Mouse (Mus musculus): Measurements from ENCODE around the gene Vat1l. TPM values are rescaled to one million over a fixed set of nuclear protein-coding genes. Genes with fewer than 3 reads are reported as not detected.

Vat1l gene
- total and polyA plus RNA-seq, 2 experiments, result not detected

DNA sequence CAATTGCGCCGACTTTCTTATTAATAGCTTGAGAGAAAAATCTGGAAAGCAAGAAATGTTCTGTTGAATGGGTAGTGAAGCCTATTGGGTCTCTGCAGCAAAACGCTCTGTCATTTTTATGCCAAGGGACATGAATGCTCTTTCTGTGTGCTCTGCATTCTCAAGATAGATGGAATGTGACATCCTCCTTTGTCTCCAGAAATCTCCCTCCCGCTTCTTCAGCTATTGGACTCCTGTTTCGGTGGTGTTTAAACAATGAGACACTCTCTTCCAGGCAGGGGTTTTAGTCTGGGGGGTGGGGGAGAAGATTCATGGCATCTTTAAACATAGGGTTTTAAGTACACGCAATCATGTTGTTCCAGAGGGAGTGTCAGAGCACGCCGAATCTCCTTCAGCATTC lies 130.3 kb downstream of the Vat1l start:
- Histone ChIP-seq H3K4me3 (ENCODE audit: insufficient read depth, low read depth, low read length) (no peak overlapping the region), H3K27ac (replicated peaks; ENCODE audit: insufficient read depth, low read depth, low read length) (no peak overlapping the region), H3K9ac (ENCODE audit: low read depth, low read length) (no peak overlapping the region), H3K27me3 (ENCODE audit: control insufficient read depth, insufficient read depth, low read length) (no peaks in the 10 kb centered on the region), H3K79me2 (ENCODE audit: control insufficient read depth, insufficient read depth, low read length) (no peaks in the 10 kb centered on the region), H3K36me3 (ENCODE audit: control insufficient read depth, insufficient read depth, low read length) (no peaks in the 10 kb centered on the region), H3K4me1 (ENCODE audit: control insufficient read depth, insufficient read depth, low read length) (no peaks in the 10 kb centered on the region)
- DNase-seq (ENCODE audit: extremely low read depth, low read depth, low spot score), result no peak
- WGBS, result 87% methylated on average over 8 of the region's 8 CpGs
- TF ChIP-seq CTCF (IDR thresholded peaks at IDR 0.05; ENCODE audit: low read depth, low read length), result no peak
- TF ChIP-seq POLR2A (IDR thresholded peaks at IDR 0.05; ENCODE audit: extremely low read depth, insufficient read depth, low read length), result no peak

DNA sequence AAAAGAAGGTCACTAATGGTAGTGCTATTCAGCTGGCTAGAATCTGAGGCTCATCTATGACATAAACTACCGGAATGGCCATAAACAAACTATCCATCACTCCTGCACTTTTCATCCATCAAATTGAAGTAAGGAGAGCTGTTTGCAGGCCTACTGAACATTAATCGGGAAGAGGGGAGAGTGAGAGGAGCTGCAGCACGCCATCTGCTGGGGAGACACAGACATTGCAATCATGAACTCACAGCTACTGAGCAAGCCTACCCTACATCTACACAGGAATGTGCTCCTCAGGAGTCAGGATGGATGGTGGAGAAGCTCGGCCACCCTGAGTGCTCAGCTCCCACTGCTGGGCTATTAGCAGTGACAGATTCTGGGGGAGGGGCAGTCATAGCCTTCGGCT lies 136.9 kb downstream of the Vat1l start:
- Histone ChIP-seq H3K4me3 (ENCODE audit: insufficient read depth, low read depth, low read length) (no peak overlapping the region), H3K79me2 (ENCODE audit: control insufficient read depth, insufficient read depth, low read length) (no peaks in the 10 kb centered on the region), H3K27me3 (ENCODE audit: control insufficient read depth, insufficient read depth, low read length) (no peaks in the 10 kb centered on the region), H3K27ac (replicated peaks; ENCODE audit: insufficient read depth, low read depth, low read length) (no peak overlapping the region), H3K4me1 (ENCODE audit: control insufficient read depth, insufficient read depth, low read length) (no peaks in the 10 kb centered on the region), H3K9ac (ENCODE audit: low read depth, low read length) (no peak overlapping the region), H3K36me3 (ENCODE audit: control insufficient read depth, insufficient read depth, low read length) (no peaks in the 10 kb centered on the region)
- TF ChIP-seq POLR2A (IDR thresholded peaks at IDR 0.05; ENCODE audit: extremely low read depth, insufficient read depth, low read length) (no peak), CTCF (IDR thresholded peaks at IDR 0.05; ENCODE audit: low read depth, low read length) (peak; percentile 36; the same call in 1 of the 2 replicates)
- no peak for DNase-seq (ENCODE audit: extremely low read depth, low read depth, low spot score)
- 62% methylated on average over 5 of the region's 5 CpGs for WGBS

DNA sequence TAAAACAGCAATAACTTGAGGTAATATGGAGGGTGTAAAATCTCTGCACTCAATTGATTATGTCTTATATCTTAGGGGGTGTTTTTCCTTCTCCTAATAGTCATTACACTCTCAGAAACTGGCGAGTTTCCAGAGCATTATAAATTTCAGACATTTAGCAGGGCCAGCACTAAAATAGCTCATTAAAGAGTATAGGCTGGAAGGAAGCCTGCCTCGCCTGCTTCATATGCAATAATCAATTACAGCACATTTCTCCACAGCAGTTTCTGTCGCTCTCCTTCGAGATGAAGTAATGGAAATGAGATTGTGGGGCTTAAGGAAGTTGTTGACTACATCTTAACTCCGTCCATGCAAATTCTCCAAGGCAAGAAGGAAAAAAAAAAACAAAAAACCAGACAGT lies 139.4 kb downstream of the Vat1l start:
- DNase-seq (ENCODE audit: extremely low read depth, low read depth, low spot score), result no peak

DNA sequence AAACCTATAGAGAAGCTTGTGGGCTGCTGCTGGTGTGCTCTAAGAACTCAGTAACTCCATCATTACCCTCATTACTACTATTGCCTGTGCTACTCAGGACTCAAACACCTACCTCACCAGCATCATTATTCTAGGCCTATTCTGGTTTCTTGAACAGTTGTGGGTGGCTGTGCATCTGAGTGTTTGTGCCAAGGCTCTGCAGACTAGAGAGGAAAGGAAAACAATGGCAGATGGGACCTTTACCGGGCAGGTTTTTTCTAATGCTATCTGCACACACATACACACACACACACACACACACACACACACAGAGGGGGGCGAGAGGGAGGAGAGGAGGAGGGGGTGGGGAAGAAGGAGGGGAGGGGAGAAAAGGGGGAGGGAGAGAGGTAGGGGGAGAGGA lies 140.6 kb downstream of the Vat1l start:
- Histone ChIP-seq H3K36me3 (ENCODE audit: control insufficient read depth, insufficient read depth, low read length) (no peaks in the 10 kb centered on the region), H3K4me3 (ENCODE audit: insufficient read depth, low read depth, low read length) (no peak overlapping the region), H3K9ac (ENCODE audit: low read depth, low read length) (no peak overlapping the region), H3K4me1 (ENCODE audit: control insufficient read depth, insufficient read depth, low read length) (no peaks in the 10 kb centered on the region), H3K27ac (replicated peaks; ENCODE audit: insufficient read depth, low read depth, low read length) (no peak overlapping the region), H3K79me2 (ENCODE audit: control insufficient read depth, insufficient read depth, low read length) (no peaks in the 10 kb centered on the region), H3K27me3 (ENCODE audit: control insufficient read depth, insufficient read depth, low read length) (no peaks in the 10 kb centered on the region)
- no peak for DNase-seq (ENCODE audit: extremely low read depth, low read depth, low spot score)
- no peak for TF ChIP-seq CTCF (IDR thresholded peaks at IDR 0.05; ENCODE audit: low read depth, low read length)
- no peak for TF ChIP-seq POLR2A (IDR thresholded peaks at IDR 0.05; ENCODE audit: extremely low read depth, insufficient read depth, low read length)
- WGBS, result 82% methylated on average over 2 of the region's 2 CpGs

More for the DNA sequence above, 139.4 kb downstream of the Vat1l start:
- no peak overlapping the region for H3K9ac ChIP-seq (ENCODE audit: low read depth, low read length)
- 69% methylated on average over 5 of the region's 5 CpGs for WGBS
- H3K79me2 ChIP-seq (ENCODE audit: control insufficient read depth, insufficient read depth, low read length), result no peaks in the 10 kb centered on the region
- H3K4me1 ChIP-seq (ENCODE audit: control insufficient read depth, insufficient read depth, low read length), result no peaks in the 10 kb centered on the region
- no peak for TF ChIP-seq POLR2A (IDR thresholded peaks at IDR 0.05; ENCODE audit: extremely low read depth, insufficient read depth, low read length)
- TF ChIP-seq CTCF (IDR thresholded peaks at IDR 0.05; ENCODE audit: low read depth, low read length), result no peak
- H3K36me3 ChIP-seq (ENCODE audit: control insufficient read depth, insufficient read depth, low read length), result no peaks in the 10 kb centered on the region
- no peak overlapping the region for H3K4me3 ChIP-seq (ENCODE audit: insufficient read depth, low read depth, low read length)
- H3K27me3 ChIP-seq (ENCODE audit: control insufficient read depth, insufficient read depth, low read length), result no peaks in the 10 kb centered on the region
- no peak overlapping the region for H3K27ac ChIP-seq (replicated peaks; ENCODE audit: insufficient read depth, low read depth, low read length)

DNA sequence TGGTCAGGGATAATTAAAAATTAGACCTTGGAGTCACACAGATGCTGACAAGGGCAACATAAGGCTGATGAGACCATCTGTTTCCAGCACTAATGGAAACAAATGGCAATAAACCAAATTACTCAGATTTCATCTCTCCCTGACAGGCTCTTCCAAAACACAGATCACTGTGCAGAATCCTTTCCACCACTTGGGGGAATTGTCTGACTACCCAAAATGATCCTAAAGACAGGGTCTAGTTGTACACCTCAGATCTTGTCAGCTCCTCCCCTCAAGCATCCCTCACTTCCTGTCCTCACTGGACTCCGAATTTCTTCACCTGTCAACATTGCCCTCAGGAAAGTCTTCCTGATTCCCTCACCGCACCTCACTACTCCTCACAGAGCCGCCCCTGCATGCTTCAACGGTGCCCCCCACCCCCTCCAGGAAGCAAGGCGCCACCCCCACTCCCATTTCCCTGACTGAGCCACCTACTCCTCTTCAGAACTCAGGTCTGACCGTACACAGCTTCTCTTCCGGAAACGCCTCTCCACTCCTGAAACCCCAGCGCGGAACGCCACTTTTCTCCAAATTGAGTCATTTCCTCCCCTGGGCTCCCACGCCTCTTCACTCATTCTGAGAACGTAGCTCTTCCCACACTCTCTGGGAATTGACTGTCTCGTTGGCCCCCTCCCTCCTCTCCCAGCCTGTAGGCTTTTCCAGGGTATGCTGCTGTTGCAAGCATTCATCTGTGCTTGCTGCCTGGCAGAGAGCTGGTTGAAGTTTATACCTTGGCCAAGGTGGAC lies 146.4 kb downstream of the Vat1l start:
- Histone ChIP-seq H3K9ac (ENCODE audit: low read depth, low read length) (no peak overlapping the region), H3K36me3 (ENCODE audit: control insufficient read depth, insufficient read depth, low read length) (no peaks in the 10 kb centered on the region), H3K79me2 (ENCODE audit: control insufficient read depth, insufficient read depth, low read length) (no peaks in the 10 kb centered on the region), H3K4me1 (ENCODE audit: control insufficient read depth, insufficient read depth, low read length) (no peaks in the 10 kb centered on the region), H3K27me3 (ENCODE audit: control insufficient read depth, insufficient read depth, low read length) (no peaks in the 10 kb centered on the region), H3K4me3 (ENCODE audit: insufficient read depth, low read depth, low read length) (no peak overlapping the region), H3K27ac (replicated peaks; ENCODE audit: insufficient read depth, low read depth, low read length) (no peak overlapping the region)
- TF ChIP-seq CTCF (IDR thresholded peaks at IDR 0.05; ENCODE audit: low read depth, low read length), result no peak
- TF ChIP-seq POLR2A (IDR thresholded peaks at IDR 0.05; ENCODE audit: extremely low read depth, insufficient read depth, low read length), result no peak
- DNase-seq (ENCODE audit: extremely low read depth, low read depth, low spot score), result no peak
- 70% methylated on average over 14 of the region's 14 CpGs for WGBS

DNA sequence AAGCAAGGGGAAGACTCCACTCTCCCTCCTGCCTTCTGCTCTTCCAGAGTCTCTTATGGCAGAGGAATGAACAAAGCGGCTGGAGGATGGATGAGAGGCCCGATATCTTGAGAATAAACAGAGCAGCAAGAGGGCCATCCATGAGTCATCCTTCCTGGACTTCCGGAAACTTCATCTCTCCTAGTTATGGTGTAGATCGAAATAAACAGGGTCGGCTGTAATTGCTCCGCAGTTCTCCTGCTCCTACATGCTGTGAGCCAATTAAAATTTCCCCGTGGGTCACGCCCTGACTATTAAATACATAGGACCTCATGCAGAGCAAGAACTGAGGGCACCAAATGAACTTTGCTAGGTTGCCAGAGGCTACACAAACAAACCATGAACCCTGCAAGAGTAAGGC lies 155.1 kb downstream of the Vat1l start:
- H3K36me3 ChIP-seq (ENCODE audit: control insufficient read depth, insufficient read depth, low read length), result no peaks in the 10 kb centered on the region

More for the DNA sequence above, 155.1 kb downstream of the Vat1l start:
- Histone ChIP-seq H3K27ac (replicated peaks; ENCODE audit: insufficient read depth, low read depth, low read length) (no peak overlapping the region), H3K79me2 (ENCODE audit: control insufficient read depth, insufficient read depth, low read length) (no peaks in the 10 kb centered on the region), H3K27me3 (ENCODE audit: control insufficient read depth, insufficient read depth, low read length) (no peaks in the 10 kb centered on the region), H3K4me3 (ENCODE audit: insufficient read depth, low read depth, low read length) (no peak overlapping the region), H3K4me1 (ENCODE audit: control insufficient read depth, insufficient read depth, low read length) (no peaks in the 10 kb centered on the region), H3K9ac (ENCODE audit: low read depth, low read length) (no peak overlapping the region)
- WGBS, result 61% methylated on average over 8 of the region's 8 CpGs
- TF ChIP-seq POLR2A (IDR thresholded peaks at IDR 0.05; ENCODE audit: extremely low read depth, insufficient read depth, low read length) (no peak), CTCF (IDR thresholded peaks at IDR 0.05; ENCODE audit: low read depth, low read length) (no peak)
- DNase-seq (ENCODE audit: extremely low read depth, low read depth, low spot score), result peak; percentile 20

Data from liver, adult 2 months (tissue).